Mouse (Mus musculus) erythroid progenitor cell, adult 5-6 weeks (primary cell): ENCODE data around the gene Hyal2. TPM values are rescaled to one million over a fixed set of nuclear protein-coding genes. Genes with fewer than 3 reads are reported as not detected.

ENCODE experiments used
- ATAC-seq: replicated peaks from 2 replicates; pipeline ENCODE4 v1.8.0; 2016; ENCODE audit warnings: moderate number of reproducible peaks, mild to moderate bottlenecking, moderate TSS enrichment, inconsistent platforms; ENCODE audit not compliant: poor library complexity, low FRiP score, severe bottlenecking
- total RNA-seq, 2 experiments: library from RNA; stranded (forward) in 1 of 2; stranded (reverse) in 1 of 2; fragments of 150-400 nt in 1 of 2; fragments of 186-747, 209-891 nt in 1 of 2; gene quantifications; 2 replicates each; pipeline versions ENCODE4 v1.2.3 to v1.2.4; 2015 to 2017; ENCODE audit warnings: low replicate concordance in 2 of 2

Hyal2 gene
- total RNA-seq (2015; ENCODE audit: low replicate concordance) (2.5 and 6.5 TPM in 2 replicates), total RNA-seq (2017; ENCODE audit: low replicate concordance) (0.30 and 4.5 TPM in 2 replicates)

DNA sequence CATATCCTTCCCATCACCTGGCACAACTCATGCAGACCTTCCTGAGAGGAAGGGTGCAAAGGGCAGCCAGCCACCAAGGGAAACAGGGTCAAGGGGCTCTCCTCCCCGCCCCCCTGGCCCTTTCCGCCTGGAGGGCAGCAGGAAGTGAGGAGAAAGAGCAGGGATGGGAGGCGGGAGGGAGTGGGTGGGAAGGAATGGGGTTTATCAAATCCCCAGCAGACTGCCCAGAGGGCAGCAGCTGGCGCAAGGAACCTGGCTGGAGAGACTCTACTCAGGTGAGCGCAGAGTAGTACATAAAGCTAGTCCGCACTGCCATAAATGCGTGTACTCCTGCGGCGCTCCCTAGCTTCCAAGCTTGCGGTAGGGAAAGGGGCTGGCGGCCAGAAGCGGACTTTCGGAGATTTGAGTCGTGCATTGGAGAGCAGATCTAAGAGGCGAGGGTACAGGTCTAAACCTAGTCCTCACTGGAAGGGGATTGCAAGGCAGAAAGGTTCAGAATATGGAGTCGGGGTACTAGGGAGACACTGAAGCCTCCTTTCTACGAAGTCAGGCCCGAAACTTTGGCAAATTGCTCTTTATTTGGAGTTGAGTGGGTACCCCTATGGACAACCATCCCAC is at the start of gene Hyal2:
TSS of gene Hyal2 (plus strand) at position 244 of the 618 bp plus-strand sequence.
- no peak for ATAC-seq

DNA sequence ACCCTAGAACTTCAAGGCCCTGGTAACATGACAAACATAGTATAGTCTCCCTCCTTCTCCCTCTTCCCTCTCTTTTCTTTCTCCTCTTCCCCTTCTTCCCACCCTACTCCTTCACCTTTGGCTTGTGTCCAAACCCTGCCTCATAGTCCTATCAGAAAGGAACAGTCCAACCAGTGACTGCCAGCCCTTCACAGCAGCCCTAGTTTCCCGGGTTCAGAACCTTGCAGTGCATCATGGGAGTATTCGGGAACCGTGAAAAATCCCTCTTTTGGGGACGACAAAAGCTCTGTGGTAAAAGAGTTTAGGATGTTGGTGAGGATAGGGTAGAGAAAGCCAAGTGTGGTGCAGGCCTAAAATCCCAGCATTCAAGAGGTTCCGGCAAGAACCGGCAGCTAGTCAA is 47.4 kb upstream of the Hyal2 start:
- no peak for ATAC-seq

DNA sequence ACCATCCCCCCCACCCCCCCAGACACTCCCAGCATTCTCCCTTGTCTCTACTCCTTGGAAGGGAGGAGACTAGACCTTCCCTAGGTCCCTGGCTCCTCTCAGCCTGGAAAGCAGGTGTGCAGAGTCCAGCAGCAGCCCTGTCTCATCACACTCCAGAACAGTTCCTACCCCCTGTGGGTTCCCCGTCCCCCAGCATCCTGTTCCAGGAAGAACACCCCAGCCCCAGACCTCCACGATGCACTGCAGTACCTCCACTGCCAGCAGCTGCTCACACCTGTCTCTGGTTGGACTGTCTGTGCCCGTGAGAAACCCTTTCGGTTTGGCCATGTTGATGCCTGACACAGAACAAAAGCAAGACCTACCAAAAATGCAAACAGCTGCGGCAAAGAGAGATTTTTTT is 46.6 kb upstream of the Hyal2 start:
- ATAC-seq: no peak

DNA sequence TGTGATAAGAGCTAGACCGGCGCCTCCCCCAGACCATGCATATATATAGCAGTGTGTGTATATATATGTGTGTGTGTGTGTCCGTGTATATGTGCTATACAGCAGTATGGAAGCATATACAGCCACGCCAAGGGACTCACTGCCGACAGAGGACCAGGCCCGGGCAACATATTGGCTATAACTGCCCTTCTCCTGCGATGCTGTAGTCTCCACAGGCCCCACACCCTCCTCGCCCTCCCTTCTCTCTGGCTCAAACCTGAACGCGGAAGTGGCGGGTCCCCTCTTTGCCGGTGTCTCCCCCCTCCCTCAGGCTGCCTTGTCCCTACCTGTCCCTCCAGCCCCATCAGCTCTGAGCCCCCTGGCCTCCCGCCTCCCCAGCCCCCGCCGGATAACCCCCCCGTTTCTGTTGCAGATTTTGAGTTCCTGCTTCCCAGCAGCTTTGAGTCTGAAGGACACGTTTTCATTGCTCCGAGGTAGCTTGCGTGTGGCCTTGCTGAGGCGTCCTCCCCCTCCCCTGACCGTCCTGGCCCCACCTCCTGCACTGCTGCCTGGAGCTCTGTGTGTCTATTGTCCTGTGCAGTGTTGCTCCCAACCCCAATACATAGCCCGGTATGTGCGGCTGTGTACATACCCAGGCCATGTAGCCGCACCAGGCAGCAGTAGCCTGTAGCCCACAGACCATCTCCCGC is 45.9 kb upstream of the Hyal2 start:
- no peak for ATAC-seq

GRCm38 (mm10) chr9:107522400-107522711 is 45.4 kb upstream of the Hyal2 start:
- no peak for ATAC-seq

DNA sequence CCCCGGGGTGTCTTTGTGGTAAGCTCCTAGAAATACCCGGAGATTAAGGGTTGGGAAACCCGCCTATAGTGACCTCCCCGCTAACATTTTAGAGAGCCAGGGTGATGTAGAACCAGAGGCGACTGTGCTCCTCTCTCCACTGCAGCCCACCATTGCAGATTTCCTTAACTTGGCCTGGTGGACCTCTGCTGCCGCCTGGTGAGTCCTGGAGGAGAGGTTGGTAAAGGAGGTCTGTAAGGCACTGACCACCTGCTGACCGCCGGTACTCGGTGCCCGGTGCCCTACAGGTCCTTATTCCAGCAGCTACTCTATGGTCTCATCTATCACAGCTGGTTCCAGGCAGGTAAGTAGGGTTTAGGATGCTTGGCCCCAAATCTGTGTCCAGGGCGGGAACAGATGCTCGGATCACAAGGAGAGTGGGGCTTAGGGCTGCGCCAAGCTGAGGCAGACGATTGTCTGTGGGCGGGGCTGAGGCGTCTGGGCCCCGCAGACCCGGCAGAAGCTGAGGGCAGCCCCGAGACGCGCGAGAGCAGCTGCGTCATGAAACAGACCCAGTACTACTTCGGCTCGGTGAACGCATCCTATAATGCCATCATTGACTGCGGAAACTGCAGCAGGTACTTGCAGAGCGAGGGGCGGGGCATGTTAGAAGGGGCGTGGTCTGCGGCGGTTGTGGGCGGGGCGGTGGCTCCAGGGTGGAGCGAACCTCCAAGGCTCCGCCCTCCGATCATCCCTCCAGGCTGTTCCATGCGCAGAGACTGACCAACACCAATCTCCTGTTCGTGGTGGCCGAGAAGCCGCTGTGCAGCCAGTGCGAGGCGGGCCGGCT is 41.3 kb upstream of the Hyal2 start:
- peak; percentile 53 for ATAC-seq

DNA sequence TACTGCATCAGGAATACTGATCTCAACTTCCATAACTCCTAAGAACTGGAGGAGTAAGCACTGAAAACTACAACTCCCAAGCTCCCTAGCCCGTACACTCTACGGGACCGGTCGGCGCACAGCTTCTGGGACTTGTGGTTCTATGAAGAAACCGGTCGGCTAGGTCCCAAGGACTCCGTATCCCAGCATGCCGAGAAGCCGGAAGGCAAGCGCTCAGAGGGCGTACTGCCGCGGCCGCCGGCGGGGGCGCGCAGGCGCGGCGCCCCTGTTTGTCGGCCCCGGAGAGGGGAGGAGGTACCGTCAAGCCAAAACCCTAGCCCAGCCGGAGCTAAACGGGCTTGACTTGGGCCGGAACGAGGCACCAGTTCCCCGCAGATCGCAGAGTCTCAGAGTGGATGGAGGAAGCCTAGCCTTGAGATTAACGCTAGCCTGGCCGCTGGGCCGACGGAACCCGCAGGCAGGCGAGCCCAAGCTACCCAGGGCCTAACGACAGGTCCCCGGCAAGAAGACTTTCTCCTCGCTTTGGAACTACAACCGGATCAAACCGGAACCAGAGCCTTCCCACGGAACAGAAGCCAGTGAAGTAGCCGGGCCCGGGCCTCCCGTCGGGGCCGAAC is 33.8 kb upstream of the Hyal2 start, which contains the start of gene Tmem115:
TSS of gene Tmem115 (plus strand) at position 155 of the 617 bp plus-strand sequence.
- ATAC-seq: peak; percentile 84

GRCm38 (mm10) chr9:107534408-107535202 is 33.1 kb upstream of the Hyal2 start:
- ATAC-seq: peak; percentile 64

DNA sequence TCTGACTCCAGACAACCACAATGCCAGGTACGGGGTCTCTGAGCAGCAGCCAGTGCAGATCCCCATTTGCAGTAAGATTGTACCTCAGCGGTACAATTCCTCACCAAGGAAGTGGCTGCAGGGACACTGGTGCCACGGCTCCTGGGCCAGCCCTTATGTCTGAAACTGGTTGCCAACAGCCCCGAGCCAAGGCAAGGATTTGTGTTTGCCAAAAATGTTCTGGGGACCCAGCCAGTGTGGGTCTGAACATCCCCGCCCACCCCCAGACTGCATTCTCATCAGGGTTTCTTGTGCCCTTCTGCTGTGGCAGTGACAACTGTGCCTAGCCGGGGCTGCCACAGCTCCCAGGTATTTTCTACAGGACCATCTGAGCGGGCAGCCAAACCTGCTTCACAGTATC is 29.5 kb upstream of the Hyal2 start:
- ATAC-seq: no peak

GRCm38 (mm10) chr9:107538711-107539110 is 29.0 kb upstream of the Hyal2 start:
- ATAC-seq: no peak

- ATAC-seq: no peak
Observed at GRCm38 (mm10) chr9:107539940-107540339, 27.8 kb upstream of the Hyal2 start.

- no peak for ATAC-seq
Observed at GRCm38 (mm10) chr9:107540420-107540819, 27.3 kb upstream of the Hyal2 start.

DNA sequence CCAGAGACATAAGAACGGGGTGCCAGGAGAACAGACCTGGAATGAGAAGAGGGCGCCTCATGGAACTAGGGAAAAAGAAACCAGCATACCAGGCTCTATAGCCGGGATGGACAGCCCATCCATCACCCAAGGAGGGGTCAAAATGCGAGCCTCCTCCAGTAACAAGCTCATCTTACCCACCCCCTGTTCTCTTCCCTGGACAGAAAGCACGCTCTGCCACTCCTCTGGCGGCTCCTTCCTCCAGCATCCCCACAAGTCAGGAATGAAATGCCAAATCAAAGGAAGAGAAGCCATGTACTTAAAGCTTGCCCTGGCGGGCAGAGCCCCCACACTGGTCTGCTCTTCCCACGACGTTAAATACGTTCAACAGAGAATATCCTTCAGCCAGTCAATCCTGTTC is 26.7 kb upstream of the Hyal2 start:
- ATAC-seq: no peak

- ATAC-seq: peak; percentile 88
Observed at GRCm38 (mm10) chr9:107541474-107542351, 26.0 kb upstream of the Hyal2 start, which contains the start of the genes Cyb561d2 and Nprl2. Cyb561d2 (minus strand) TSS chr9:107542193. Nprl2 (plus strand) TSS chr9:107542226.

GRCm38 (mm10) chr9:107542352-107542686 is 25.4 kb upstream of the Hyal2 start:
- peak; percentile 21; the same call in 1 of the 2 replicates for ATAC-seq

GRCm38 (mm10) chr9:107542721-107543120 is 25.0 kb upstream of the Hyal2 start:
- no peak for ATAC-seq

DNA sequence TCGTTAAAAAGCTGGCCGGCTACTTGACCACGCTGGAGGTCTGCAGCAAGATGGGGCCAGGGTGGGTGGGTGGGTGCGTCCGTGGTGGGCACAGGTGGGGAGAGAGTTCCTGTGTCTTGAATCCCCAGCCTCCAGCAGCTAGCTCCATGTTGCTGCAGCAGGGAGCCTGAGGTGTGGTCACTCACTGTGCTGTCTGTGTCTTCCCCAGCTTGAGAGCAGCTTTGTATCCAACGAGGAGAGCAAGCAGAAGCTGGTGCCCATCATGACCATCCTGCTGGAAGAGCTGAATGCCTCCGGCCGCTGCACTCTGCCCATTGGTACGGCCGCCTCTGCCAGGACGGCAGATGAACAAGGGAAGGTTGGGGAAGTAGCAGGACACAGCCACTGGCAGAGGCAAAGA is 24.4 kb upstream of the Hyal2 start:
- ATAC-seq: no peak

DNA sequence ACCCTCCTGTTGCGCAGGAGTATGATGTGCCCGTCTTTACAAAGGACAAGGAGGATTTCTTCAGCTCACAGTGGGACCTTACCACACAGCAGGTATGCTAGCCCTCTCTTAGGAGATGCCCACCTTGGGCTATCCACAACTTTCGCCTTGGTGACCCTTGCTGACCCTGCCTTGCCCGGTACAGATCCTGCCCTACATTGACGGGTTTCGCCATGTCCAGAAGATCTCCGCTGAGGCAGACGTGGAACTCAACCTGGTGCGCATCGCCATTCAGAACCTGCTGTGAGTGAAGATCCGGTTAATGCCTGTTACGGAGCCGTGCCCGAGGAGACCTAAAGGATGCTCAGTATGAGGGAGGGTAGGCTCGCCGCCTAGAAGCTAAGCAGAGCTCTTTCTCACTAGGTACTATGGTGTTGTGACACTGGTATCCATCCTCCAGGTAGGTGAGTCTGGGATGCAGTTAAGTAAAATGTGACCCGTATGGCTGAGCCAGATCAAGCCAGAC is 23.5 kb upstream of the Hyal2 start:
- no peak for ATAC-seq
